Mouse (Mus musculus): ENCODE data around the gene Hopx.

GRCm38 (mm10) chr5:77113773-77114172, 1.1 kb downstream of the Hopx start:
- TF ChIP-seq ZNF384 (IDR thresholded peaks at IDR 0.05; ENCODE audit: low read depth, low read length) (no peak), ZC3H11A (IDR thresholded peaks at IDR 0.05; ENCODE audit: borderline replicate concordance, low read depth, low read length) (no peak), MAFK (IDR thresholded peaks at IDR 0.05; ENCODE audit: insufficient read depth, low read depth, low read length) (no peak), HCFC1 (IDR thresholded peaks at IDR 0.05; ENCODE audit: borderline replicate concordance, insufficient read depth, low read length) (no peak)

All from ES-E14 (cell line).